Mouse (Mus musculus) limb, embryonic 12.5 days (tissue): ENCODE results near the gene Supt16. TPM values are rescaled to one million over a fixed set of nuclear protein-coding genes. Genes with fewer than 3 reads are reported as not detected.

ENCODE experiments used
- ATAC-seq: fragments of 200-750 bp; cut with Nextera tagmentation; 2 replicates; pipeline ENCODE4 v1.8.0; 2017; ENCODE audit warnings: low read depth, moderate TSS enrichment; ENCODE audit not compliant: insufficient number of reproducible peaks, insufficient read depth, low FRiP score, low TSS enrichment
- H3K27ac ChIP-seq: fragments of 300-500 bp; sonication (generic); 2 replicates; pipeline ENCODE4 v1.5.1; 2016; ENCODE audit warnings: mild to moderate bottlenecking, moderate library complexity
- H3K27me3 ChIP-seq: fragments of 300-500 bp; sonication (generic); 2 replicates; pipeline ENCODE4 v1.6.1; 2016; ENCODE audit warnings: mild to moderate bottlenecking, moderate library complexity
- H3K36me3 ChIP-seq: fragments of 300-500 bp; sonication (generic); 2 replicates; pipeline ENCODE4 v1.6.1; 2016; ENCODE audit warnings: mild to moderate bottlenecking, moderate library complexity
- H3K4me1 ChIP-seq: fragments of 300-500 bp; sonication (generic); replicated peaks from 2 replicates; pipeline ENCODE4 v1.6.1; 2016
- H3K4me2 ChIP-seq: fragments of 300-500 bp; sonication (generic); 2 replicates; pipeline ENCODE4 v1.6.1; 2016; ENCODE audit warnings: mild to moderate bottlenecking, moderate library complexity
- H3K4me3 ChIP-seq: fragments of 300-500 bp; sonication (generic); replicated peaks from 2 replicates; pipeline ENCODE4 v1.5.1; 2016; ENCODE audit warnings: mild to moderate bottlenecking
- H3K9ac ChIP-seq: fragments of 300-500 bp; sonication (generic); replicated peaks from 2 replicates; pipeline ENCODE4 v1.6.1; 2016; ENCODE audit warnings: mild to moderate bottlenecking, moderate library complexity
- H3K9me3 ChIP-seq: fragments of 300-500 bp; sonication (generic); 2 replicates; pipeline ENCODE4 v1.6.1; 2016; ENCODE audit warnings: mild to moderate bottlenecking, moderate library complexity
- WGBS: fragments of 180-500 bp; shearing (Covaris S2); methylation state at CpG from one replicate; pipeline ENCODE4 v1.1.7; 2016; 5-methylcytosine and 5-hydroxymethylcytosine counted together
- polyA plus RNA-seq: library from polyadenylated mRNA; unstranded; fragments of >200 nt; fragmentation: Nextera tagmentation; extraction: Ambion mirVana; gene quantifications from 2 replicates; pipeline ENCODE4 v1.2.1, GENCODE M21; 2016

The Supt16 gene
- polyA plus RNA-seq, result 83.2 and 84.7 TPM in 2 replicates

- under 1% methylated on average over 59 of the region's 59 CpGs for whole genome bisulfite sequencing
- peak within 1 kb of the TSS; percentile 99 for H3K9ac ChIP-seq
- no peaks in the 10 kb centered on the region for H3K9me3 ChIP-seq
- peaks cover 13% of the 10 kb centered on the region for H3K4me1 ChIP-seq
- ATAC-seq, result peak; percentile 91
- peak within 1 kb of the TSS; percentile 97 for H3K27ac ChIP-seq
- H3K4me3 ChIP-seq, result peak within 1 kb of the TSS; percentile 99
- peak within 1 kb of the TSS; percentile 64 for H3K4me2 ChIP-seq
- peaks cover 52% of the 10 kb centered on the region for H3K36me3 ChIP-seq
- no peaks in the 10 kb centered on the region for H3K27me3 ChIP-seq
These were observed at the start of gene Supt16 for GRCm38 (mm10) chr14:52197156-52197878. Gene Supt16, minus strand, starts transcription at chr14:52197416.

DNA sequence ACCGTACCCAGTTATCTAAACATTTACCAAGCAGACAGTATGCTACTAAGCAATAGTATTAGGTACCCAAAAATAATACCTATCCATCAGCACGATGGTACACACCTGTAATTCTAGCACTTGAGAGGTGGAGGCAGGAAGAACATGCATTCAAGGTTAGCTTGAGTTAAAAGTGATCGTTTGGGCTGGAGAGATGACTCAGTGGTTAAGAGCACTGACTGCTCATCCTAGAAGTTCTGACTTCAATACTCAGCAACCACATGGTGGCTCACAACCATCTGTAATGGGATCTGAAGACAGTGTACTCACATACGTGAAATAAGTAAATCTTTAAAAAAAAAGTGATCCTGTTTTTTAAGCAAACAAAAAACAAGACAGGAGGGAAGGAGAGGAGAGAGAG lies 48.9 kb upstream of the Supt16 start:
- H3K27me3 ChIP-seq, result no peaks in the 10 kb centered on the region
- peaks cover 10% of the 10 kb centered on the region for H3K4me1 ChIP-seq
- no peak overlapping the region for H3K4me3 ChIP-seq
- H3K36me3 ChIP-seq, result peaks cover 6% of the 10 kb centered on the region; the same call in 1 of the 2 replicates
- H3K9ac ChIP-seq, result no peak overlapping the region
- no peak overlapping the region for H3K4me2 ChIP-seq
- ATAC-seq, result no peak
- WGBS, result 82% methylated on average over 4 of the region's 4 CpGs
- no peak overlapping the region for H3K27ac ChIP-seq
- H3K9me3 ChIP-seq, result no peaks in the 10 kb centered on the region

- H3K27me3 ChIP-seq, result no peaks in the 10 kb centered on the region
- no peak for ATAC-seq
- peak overlapping the region; percentile 77 for H3K27ac ChIP-seq
These were observed 47.5 kb upstream of the Supt16 start for GRCm38 (mm10) chr14:52244690-52245042.

GRCm38 (mm10) chr14:52244041-52244689 lies 46.9 kb upstream of the Supt16 start:
- Histone ChIP-seq H3K27ac (peak overlapping the region; percentile 77), H3K4me3 (peak overlapping the region; percentile 84), H3K27me3 (no peaks in the 10 kb centered on the region), H3K9me3 (no peaks in the 10 kb centered on the region), H3K4me2 (peak overlapping the region; percentile 79), H3K36me3 (peaks cover 7% of the 10 kb centered on the region), H3K9ac (peak overlapping the region; percentile 76), H3K4me1 (peaks cover 10% of the 10 kb centered on the region)
- peak; percentile 98 for ATAC-seq
- WGBS, result under 1% methylated on average over 32 of the region's 32 CpGs

More at GRCm38 (mm10) chr14:52244690-52245042, 47.5 kb upstream of the Supt16 start:
- H3K4me3 ChIP-seq, result peak overlapping the region; percentile 84
- peak overlapping the region; percentile 76 for H3K9ac ChIP-seq
- peaks cover 8% of the 10 kb centered on the region for H3K36me3 ChIP-seq
- peak overlapping the region; percentile 79 for H3K4me2 ChIP-seq
- no peaks in the 10 kb centered on the region for H3K9me3 ChIP-seq
- WGBS, result 12% methylated on average over 7 of the region's 7 CpGs
- H3K4me1 ChIP-seq, result peaks cover 10% of the 10 kb centered on the region

- ATAC-seq, result no peak
- no peaks in the 10 kb centered on the region for H3K4me1 ChIP-seq
- 100% methylated on average over 1 of the region's 1 CpGs for WGBS
These were observed 39.0 kb upstream of the Supt16 start for GRCm38 (mm10) chr14:52236216-52236615.

GRCm38 (mm10) chr14:52235165-52235564 lies 37.9 kb upstream of the Supt16 start:
- no peak overlapping the region for H3K27ac ChIP-seq
- ATAC-seq, result no peak
- no peak overlapping the region for H3K4me2 ChIP-seq
- H3K4me3 ChIP-seq, result no peak overlapping the region
- WGBS, result 97% methylated on average over 7 of the region's 7 CpGs
- H3K9ac ChIP-seq, result no peak overlapping the region
- H3K27me3 ChIP-seq, result no peaks in the 10 kb centered on the region
- no peaks in the 10 kb centered on the region for H3K4me1 ChIP-seq
- peaks cover 74% of the 10 kb centered on the region for H3K36me3 ChIP-seq
- H3K9me3 ChIP-seq, result no peaks in the 10 kb centered on the region

More at GRCm38 (mm10) chr14:52236216-52236615, 39.0 kb upstream of the Supt16 start:
- no peak overlapping the region for H3K27ac ChIP-seq
- H3K4me2 ChIP-seq, result no peak overlapping the region
- H3K4me3 ChIP-seq, result no peak overlapping the region
- no peaks in the 10 kb centered on the region for H3K27me3 ChIP-seq
- no peaks in the 10 kb centered on the region for H3K9me3 ChIP-seq
- no peak overlapping the region for H3K9ac ChIP-seq
- H3K36me3 ChIP-seq, result peaks cover 71% of the 10 kb centered on the region

- Histone ChIP-seq H3K4me2 (no peak overlapping the region), H3K4me3 (no peak overlapping the region), H3K27me3 (no peaks in the 10 kb centered on the region), H3K36me3 (peaks cover 97% of the 10 kb centered on the region), H3K9me3 (no peaks in the 10 kb centered on the region), H3K4me1 (no peaks in the 10 kb centered on the region), H3K27ac (no peak overlapping the region), H3K9ac (no peak overlapping the region)
- ATAC-seq, result no peak
- WGBS, result 85% methylated on average over 6 of the region's 6 CpGs
These were observed 35.0 kb upstream of the Supt16 start for GRCm38 (mm10) chr14:52232249-52232648.

DNA sequence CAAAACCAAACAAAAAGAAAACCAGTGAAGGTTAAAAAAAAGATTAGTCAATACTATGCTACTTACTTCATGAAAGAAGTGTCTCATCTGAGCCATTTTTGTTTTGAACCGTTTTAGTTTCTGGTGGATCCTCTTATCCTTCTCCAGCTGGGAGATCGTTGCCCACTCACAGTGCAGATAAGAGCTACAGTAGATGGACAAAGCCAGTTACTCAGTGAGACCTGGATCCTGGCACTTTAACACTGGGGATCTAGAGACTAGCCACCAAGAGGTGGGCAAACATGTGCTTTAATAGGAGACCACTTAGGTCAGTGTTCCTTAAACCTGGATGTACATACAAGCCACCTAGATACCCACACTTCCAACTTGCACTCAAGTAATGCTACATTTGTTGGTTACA lies 28.8 kb upstream of the Supt16 start:
- Histone ChIP-seq H3K27ac (no peak overlapping the region), H3K4me2 (no peak overlapping the region), H3K4me1 (no peaks in the 10 kb centered on the region), H3K36me3 (peaks cover 97% of the 10 kb centered on the region), H3K27me3 (no peaks in the 10 kb centered on the region), H3K9me3 (no peaks in the 10 kb centered on the region), H3K4me3 (no peak overlapping the region), H3K9ac (no peak overlapping the region)
- no peak for ATAC-seq
- 94% methylated on average over 2 of the region's 2 CpGs for WGBS

DNA sequence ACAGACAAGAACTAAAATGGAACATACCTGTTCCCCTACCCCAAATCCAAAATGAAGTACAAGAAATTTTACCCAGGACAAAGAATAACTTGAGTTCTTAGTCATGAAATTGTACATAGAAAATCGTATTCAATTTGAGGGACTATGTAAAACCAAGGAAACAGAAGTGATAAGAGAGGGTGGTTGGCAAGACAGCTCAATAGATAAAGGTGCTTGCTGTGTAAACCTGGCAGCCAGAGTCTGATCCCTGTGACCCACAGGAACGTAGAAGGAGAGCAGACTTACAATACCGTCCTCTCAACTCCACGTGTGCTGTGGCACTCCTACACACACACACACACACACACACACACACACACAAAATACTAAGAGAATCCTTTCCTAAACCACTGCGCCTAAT lies 20.0 kb upstream of the Supt16 start:
- no peaks in the 10 kb centered on the region for H3K4me1 ChIP-seq
- peaks cover 95% of the 10 kb centered on the region for H3K36me3 ChIP-seq
- no peak overlapping the region for H3K9ac ChIP-seq
- no peak overlapping the region for H3K4me3 ChIP-seq
- no peak overlapping the region for H3K4me2 ChIP-seq
- ATAC-seq, result no peak
- H3K9me3 ChIP-seq, result no peaks in the 10 kb centered on the region
- no peak overlapping the region for H3K27ac ChIP-seq
- H3K27me3 ChIP-seq, result no peaks in the 10 kb centered on the region
- WGBS, result 95% methylated on average over 5 of the region's 5 CpGs

DNA sequence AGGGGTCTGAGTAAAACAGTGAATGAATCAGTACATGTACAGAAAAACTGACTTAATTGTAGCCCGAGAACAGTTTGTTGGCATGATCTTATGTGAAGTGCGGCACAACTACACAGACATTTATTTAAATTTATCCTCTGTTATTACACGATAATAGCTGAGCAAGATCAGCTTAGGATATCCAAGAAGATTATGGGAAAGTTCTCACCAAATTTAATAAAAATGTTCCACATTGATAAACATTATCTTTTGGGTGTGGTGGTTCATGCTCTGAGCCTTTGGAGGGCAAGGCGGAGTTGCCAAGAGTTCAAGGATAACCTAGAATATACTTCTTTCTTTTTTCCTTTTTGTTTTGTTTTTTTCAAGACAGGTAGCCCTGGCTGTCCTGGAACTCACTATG lies 2.2 kb upstream of the Supt16 start:
- Histone ChIP-seq H3K36me3 (peaks cover 56% of the 10 kb centered on the region), H3K27me3 (no peaks in the 10 kb centered on the region), H3K27ac (no peak overlapping the region), H3K4me3 (no peak overlapping the region), H3K4me1 (peaks cover 13% of the 10 kb centered on the region), H3K9me3 (no peaks in the 10 kb centered on the region), H3K4me2 (no peak overlapping the region), H3K9ac (no peak overlapping the region)
- 96% methylated on average over 4 of the region's 4 CpGs for WGBS
- no peak for ATAC-seq

- Histone ChIP-seq H3K36me3 (peaks cover 52% of the 10 kb centered on the region), H3K27ac (peak overlapping the region; percentile 67; the same call in 1 of the 2 replicates)
These were observed 925 bp upstream of the Supt16 start for GRCm38 (mm10) chr14:52198141-52198540.

More at GRCm38 (mm10) chr14:52198141-52198540, 925 bp upstream of the Supt16 start:
- no peaks in the 10 kb centered on the region for H3K27me3 ChIP-seq
- no peak for ATAC-seq
- H3K4me2 ChIP-seq, result peak overlapping the region; percentile 64
- 0 out of 2 replicates have a peak overlapping the region, but pooled peaks have one; percentile 99 for H3K9ac ChIP-seq
- WGBS, result 12% methylated on average over 3 of the region's 3 CpGs
- H3K4me3 ChIP-seq, result peak overlapping the region; percentile 99
- peaks cover 13% of the 10 kb centered on the region for H3K4me1 ChIP-seq
- no peaks in the 10 kb centered on the region for H3K9me3 ChIP-seq
